Mouse (Mus musculus) CH12.LX (cell line): ENCODE data around the gene Vmn2r4. TPM values are rescaled to one million over a fixed set of nuclear protein-coding genes. Genes with fewer than 3 reads are reported as not detected.

Source experiments
- DNase-seq: peaks from one replicate; pipeline ENCODE4 v3.0.0-alpha.2; 2013; ENCODE audit errors: extremely low read depth
- H3K27ac ChIP-seq: 2 replicates; pipeline ENCODE4 v1.5.1; 2012; ENCODE audit warnings: low read depth, mild to moderate bottlenecking, control low read depth, moderate library complexity; ENCODE audit not compliant: insufficient read depth
- H3K27me3 ChIP-seq: replicated peaks from 2 replicates; pipeline ENCODE3; 2012; ENCODE audit warnings: inconsistent platforms
- H3K36me3 ChIP-seq, 2 experiments: replicated peaks in 1 of 2; 2 replicates each; pipeline versions ENCODE3 to v1.6.1; 2012; ENCODE audit warnings: inconsistent platforms in 1 of 2, low read length in 1 of 2, mild to moderate bottlenecking in 1 of 2, mixed read lengths in 1 of 2, moderate library complexity in 1 of 2; ENCODE audit not compliant: control insufficient read depth in 1 of 2, insufficient read depth in 1 of 2
- H3K4me1 ChIP-seq, 2 experiments: 2 replicates each; pipeline ENCODE4 v1.6.1; 2012; ENCODE audit warnings: inconsistent platforms in 1 of 2, moderate library complexity in 1 of 2; ENCODE audit not compliant: insufficient read depth in 2 of 2, control insufficient read depth in 1 of 2
- H3K4me2 ChIP-seq: 2 replicates; pipeline ENCODE4 v1.6.1; 2012; ENCODE audit warnings: low read depth, mild to moderate bottlenecking, control low read depth; ENCODE audit not compliant: poor library complexity, insufficient read depth, severe bottlenecking
- H3K4me3 ChIP-seq, 3 experiments: fragments of 150-350 bp in 1 of 3; sonication (generic) in 1 of 3; replicated peaks in 1 of 3; 2 replicates each; pipeline versions ENCODE3 to v1.5.1; 2011 to 2012; ENCODE audit warnings: low read depth in 2 of 3, low read length in 2 of 3, mild to moderate bottlenecking in 2 of 3, moderate library complexity in 2 of 3, control low read depth in 1 of 3, improper control_type of control experiment in 1 of 3, inconsistent platforms in 1 of 3, mixed read lengths in 1 of 3; ENCODE audit not compliant: poor library complexity in 1 of 3
- H3K79me2 ChIP-seq: replicated peaks from 2 replicates; pipeline ENCODE4 v1.6.1; 2012; ENCODE audit warnings: mild to moderate bottlenecking, moderate library complexity; ENCODE audit not compliant: control insufficient read depth, poor library complexity, insufficient read depth, severe bottlenecking; ENCODE audit errors: extremely low read depth
- H3K9ac ChIP-seq: 2 replicates; pipeline ENCODE4 v1.6.1; 2012; ENCODE audit warnings: low read depth, mild to moderate bottlenecking, control low read depth, moderate library complexity; ENCODE audit not compliant: insufficient read depth
- H3K9me3 ChIP-seq: replicated peaks from 2 replicates; pipeline ENCODE3; 2012; ENCODE audit warnings: low read length, inconsistent platforms, mixed read lengths
- BHLHE40 ChIP-seq: IDR thresholded peaks from 2 replicates; pipeline ENCODE4 v1.6.1; 2011; ENCODE audit warnings: mild to moderate bottlenecking, low read depth, low read length, improper control_type of control experiment
- CHD2 ChIP-seq: IDR thresholded peaks from 2 replicates; pipeline ENCODE4 v1.6.1; 2011; ENCODE audit warnings: low read length, improper control_type of control experiment
- CTCF ChIP-seq, 2 experiments: IDR thresholded peaks in 1 of 2; conservative IDR thresholded peaks in 1 of 2; 2 replicates each; pipeline ENCODE4 v1.5.1; 2011 to 2012; ENCODE audit warnings: low read depth in 2 of 2, low read length in 2 of 2, improper control_type of control experiment in 1 of 2, inconsistent platforms in 1 of 2, mild to moderate bottlenecking in 1 of 2, moderate library complexity in 1 of 2
- EP300 ChIP-seq: IDR thresholded peaks from 2 replicates; pipeline ENCODE4 v1.6.1; 2011; ENCODE audit warnings: low read length, improper control_type of control experiment
- KAT2A ChIP-seq: IDR thresholded peaks from 2 replicates; pipeline ENCODE4 v1.6.1; 2012; ENCODE audit warnings: low read length, improper control_type of control experiment, inconsistent platforms; ENCODE audit not compliant: insufficient replicate concordance
- MAZ ChIP-seq: IDR thresholded peaks from 2 replicates; pipeline ENCODE4 v1.6.1; 2012; ENCODE audit warnings: low read depth, mild to moderate bottlenecking, inconsistent platforms, low read length, improper control_type of control experiment, moderate library complexity
- MEF2A ChIP-seq: IDR thresholded peaks from 2 replicates; pipeline ENCODE4 v1.6.1; 2014; ENCODE audit warnings: low read depth, mild to moderate bottlenecking, inconsistent platforms, low read length, improper control_type of control experiment, borderline replicate concordance
- MXI1 ChIP-seq: IDR thresholded peaks from 2 replicates; pipeline ENCODE4 v1.6.1; 2011; ENCODE audit warnings: mild to moderate bottlenecking, low read depth, low read length, improper control_type of control experiment
- NRF1 ChIP-seq: IDR thresholded peaks from 2 replicates; pipeline ENCODE4 v1.6.1; 2014; ENCODE audit warnings: low read depth, mild to moderate bottlenecking, inconsistent platforms, low read length, improper control_type of control experiment, moderate library complexity
- PAX5 ChIP-seq: IDR thresholded peaks from 2 replicates; pipeline ENCODE4 v1.6.1; 2012; ENCODE audit warnings: low read length, inconsistent platforms, mixed read lengths
- POLR2A ChIP-seq: IDR thresholded peaks from 2 replicates; pipeline ENCODE4 v1.6.1; 2011; ENCODE audit warnings: low read depth, mild to moderate bottlenecking, improper control_type of control experiment, low read length
- SIN3A ChIP-seq: IDR thresholded peaks from 2 replicates; pipeline ENCODE4 v1.6.1; 2012; ENCODE audit warnings: low read length, improper control_type of control experiment, inconsistent platforms
- TCF12 ChIP-seq: IDR thresholded peaks from 2 replicates; pipeline ENCODE4 v1.6.1; 2014; ENCODE audit warnings: low read depth, mild to moderate bottlenecking, inconsistent platforms, low read length, improper control_type of control experiment
- USF1 ChIP-seq: IDR thresholded peaks from 2 replicates; pipeline ENCODE4 v1.6.1; 2014; ENCODE audit warnings: low read depth, mild to moderate bottlenecking, inconsistent platforms, low read length, improper control_type of control experiment
- USF2 ChIP-seq: conservative IDR thresholded peaks from 2 replicates; pipeline ENCODE4 v1.6.1; 2011; ENCODE audit warnings: low read depth, low read length, improper control_type of control experiment
- ZMIZ1 ChIP-seq: IDR thresholded peaks from 2 replicates; pipeline ENCODE4 v1.6.1; 2012; ENCODE audit warnings: low read depth, mild to moderate bottlenecking, inconsistent platforms, low read length, improper control_type of control experiment
- dilution Hi-C: fragments of 300-500 bp; cut with MboI; formaldehyde crosslinking; loops from 2 replicates; pipeline ENCODE4 v1.14.3; 2020; ENCODE audit warnings: low sequenced_read_pairs; ENCODE audit not compliant: extremely low pct_unique_long_range_greater_than_20kb, extremely low pct_ligation_motif_present
- in situ Hi-C: fragments of 300-500 bp; cut with MboI; formaldehyde crosslinking; loops from 3 replicates; pipeline ENCODE4 v1.14.3; 2019; ENCODE audit warnings: low sequenced_read_pairs, low pct_ligation_motif_present, low pct_unique_long_range_greater_than_20kb, mixed read lengths
- polyA plus RNA-seq: library from polyadenylated mRNA; unstranded; fragments of >175 nt; gene quantifications from 2 replicates; pipeline ENCODE4 v1.2.1, GENCODE M21; 2012; ENCODE audit warnings: low read depth; ENCODE audit not compliant: insufficient read length
- total RNA-seq, 2 experiments: library from RNA; depleted of rRNA; stranded (reverse); fragments of 300-350 nt in 1 of 2; fragments of >200 nt in 1 of 2; gene quantifications; 2 replicates each; pipeline ENCODE4 v1.2.3; 2012 to 2014

Gene Vmn2r4
- total and polyA plus RNA-seq, 3 experiments, result not detected

DNA sequence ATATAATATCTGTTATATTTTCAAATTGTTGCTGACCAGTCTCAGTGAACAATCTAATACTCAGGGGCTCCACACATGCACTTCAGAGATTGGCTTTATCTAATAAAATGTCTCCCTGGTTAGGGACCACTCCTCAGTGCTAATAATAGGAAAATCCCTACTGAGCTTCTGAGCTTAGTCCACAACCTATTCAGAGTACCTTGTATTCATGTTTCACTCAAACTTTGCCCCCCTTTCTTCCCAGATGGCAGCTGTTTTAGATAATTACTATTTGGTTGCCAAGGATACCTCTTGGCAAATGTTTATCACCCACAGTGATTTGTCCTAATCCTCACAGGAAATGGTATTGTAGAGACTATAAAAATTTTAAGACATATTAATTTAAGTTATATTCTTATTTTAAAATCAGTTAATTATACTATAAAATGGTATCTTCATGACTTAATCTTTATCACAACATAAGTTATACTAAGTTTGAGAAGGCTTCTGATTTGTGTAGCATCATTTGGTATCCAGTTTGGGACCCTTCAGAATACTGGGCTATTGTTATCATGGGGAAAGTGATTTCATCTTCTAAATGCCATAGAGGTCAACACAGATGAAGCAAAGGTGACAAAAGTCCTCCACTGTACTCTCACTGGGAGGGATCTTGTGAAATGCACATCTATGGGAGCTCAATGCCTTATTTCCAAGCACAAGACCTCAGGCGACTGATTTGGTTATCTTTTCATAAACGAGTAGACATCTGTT lies 55.7 kb downstream of the Vmn2r4 start:
- Histone ChIP-seq H3K9ac (no peak overlapping the region), H3K36me3 (no peaks in the 10 kb centered on the region), H3K4me2 (no peak overlapping the region), H3K79me2 (no peaks in the 10 kb centered on the region), H3K4me3 (no peak overlapping the region), H3K27me3 (no peaks in the 10 kb centered on the region), H3K27ac (no peak overlapping the region), H3K9me3 (no peaks in the 10 kb centered on the region), H3K4me1 (no peaks in the 10 kb centered on the region)
- no peak for DNase-seq
- dilution Hi-C loops, result no loop called here
- no peak for TF ChIP-seq CTCF (conservative IDR thresholded peaks at IDR 0.05 in 1 of 2, IDR thresholded peaks at IDR 0.05 in 1 of 2; ENCODE audit: low read depth in 2 of 2, low read length in 2 of 2)
- TF ChIP-seq USF2, result no peak
- TF ChIP-seq BHLHE40, result no peak
- TF ChIP-seq KAT2A, result no peak
- no peak for TF ChIP-seq PAX5
- TF ChIP-seq MAZ, result no peak
- TF ChIP-seq ZMIZ1, result no peak
- TF ChIP-seq TCF12, result no peak
- no peak for TF ChIP-seq SIN3A
- no peak for TF ChIP-seq CHD2
- no peak for TF ChIP-seq USF1
- no peak for TF ChIP-seq EP300
- no peak for TF ChIP-seq MEF2A
- TF ChIP-seq MXI1, result no peak
- TF ChIP-seq NRF1, result no peak
- no peak for TF ChIP-seq POLR2A
- in situ Hi-C loops, result no loop called here

Other genes starting within 250 kb of the Vmn2r4 start
- not detected in 2 replicates for gene Vmn2r3, start 125.7 kb downstream of the Vmn2r4 start, total RNA-seq (2012; rRNA removed)
- not detected in 2 replicates for gene Vmn2r3, start 125.7 kb downstream of the Vmn2r4 start, total RNA-seq (2014; rRNA removed)
- 0.06 and 0.07 TPM in 2 replicates for gene Vmn2r3, start 125.7 kb downstream of the Vmn2r4 start, polyA plus RNA-seq
- not detected in 2 replicates for gene Vmn2r5, start 94.5 kb upstream of the Vmn2r4 start, total RNA-seq (2012; rRNA removed)
- not detected in 2 replicates for gene Vmn2r5, start 94.5 kb upstream of the Vmn2r4 start, total RNA-seq (2014; rRNA removed)
- gene Vmn2r5, start 94.5 kb upstream of the Vmn2r4 start, polyA plus RNA-seq, result not detected in 2 replicates
- gene Vmn2r6, start 150.5 kb upstream of the Vmn2r4 start, total RNA-seq (2012; rRNA removed), result not detected in 2 replicates
- not detected in 2 replicates for gene Vmn2r6, start 150.5 kb upstream of the Vmn2r4 start, total RNA-seq (2014; rRNA removed)
- gene Vmn2r6, start 150.5 kb upstream of the Vmn2r4 start, polyA plus RNA-seq, result not detected in 2 replicates